In genomic region chr15:10236812-10237211, GRCm38 (mm10) we compare ENCODE assay signal across 22 mouse cellular contexts. TPM values are rescaled to one million over a fixed set of nuclear protein-coding genes. Genes with fewer than 3 reads are reported as not detected.
DNase-seq lines count a peak whose midpoint lies in the region; ATAC-seq and TF ChIP-seq lines count a peak whose summit lies in the region.
"Had no signal": no experiment of that assay in that cellular context is flagged by ENCODE, and none has a peak within 500 bp of the region (broad histone marks: within the 10 kb centered on the region; RNA-seq: fewer than 3 reads in every experiment).

No protein-coding gene starts in this region.

- H3K27me3 ChIP-seq in hindbrain, embryonic 14.5 days (ENCODE audit: control insufficient read depth, insufficient read depth, low read length) = no peaks in the 10 kb centered on the region
- no peaks in the 10 kb centered on the region for H3K27me3 ChIP-seq in hindbrain, embryonic 11.5 days (ENCODE audit: control insufficient read depth, insufficient read depth, low read length)
- no peaks in the 10 kb centered on the region for H3K27me3 ChIP-seq in lung, postnatal 0 days (replicated peaks; ENCODE audit: insufficient read depth, low read length)
- H3K27me3 ChIP-seq: embryonic facial prominence, embryonic 15.5 days had no signal

- no peak overlapping the region for H3K4me3 ChIP-seq in hindbrain, embryonic 14.5 days (replicated peaks; ENCODE audit: low read length)
- H3K4me3 ChIP-seq in hindbrain, embryonic 11.5 days (ENCODE audit: low read depth, low read length) = no peak overlapping the region
- H3K4me3 ChIP-seq in lung, postnatal 0 days (ENCODE audit: low read depth, low read length) = no peak overlapping the region
- H3K4me3 ChIP-seq: embryonic facial prominence, embryonic 15.5 days; left cerebral cortex, adult 2 months had no signal

- H3K4me2 ChIP-seq in hindbrain, embryonic 14.5 days (replicated peaks) = no peak overlapping the region
- no peak overlapping the region for H3K4me2 ChIP-seq in hindbrain, embryonic 11.5 days (replicated peaks; ENCODE audit: low read depth, low read length)
- H3K4me2 ChIP-seq in lung, postnatal 0 days (replicated peaks; ENCODE audit: low read depth, low read length) = no peak overlapping the region
- H3K4me2 ChIP-seq: embryonic facial prominence, embryonic 15.5 days; heart, embryonic 11.5 days had no signal

- no peak for DNase-seq in hindbrain, embryonic 14.5 days (ENCODE audit: low spot score)
- DNase-seq in hindbrain, embryonic 11.5 days (ENCODE audit: low spot score) = no peak
- DNase-seq in CD4-positive, CD25-positive, alpha-beta regulatory T cell, adult 2 months (ENCODE audit: low read depth, low spot score) = peak; percentile 57
- DNase-seq in induced T-regulatory cell, adult 2 months (ENCODE audit: low read depth) = peak; percentile 21
- DNase-seq in thymus, postnatal 0 days (ENCODE audit: low spot score) = peak; percentile 80
- no peak for DNase-seq in ovary, adult 18-20 months (ENCODE audit: low spot score)
- DNase-seq in lung, postnatal 0 days (ENCODE audit: low spot score) = no peak
- no peak for DNase-seq in right cerebral cortex, postnatal 36 days (ENCODE audit: low spot score in 2 of 2)
- DNase-seq: adrenal gland, postnatal 14 days; cerebellum, adult 11-12 months; cerebellum, postnatal 36 days; kidney, postnatal 4 days; layer of hippocampus, adult 9-11 months; left cerebral cortex, postnatal 4 days; liver; lung, postnatal 14 days; right cerebral cortex, postnatal 25 days had no signal

- TF ChIP-seq CTCF in lung, postnatal 0 days (IDR thresholded peaks at IDR 0.05) = no peak

- no peaks in the 10 kb centered on the region for H3K4me1 ChIP-seq in hindbrain, embryonic 14.5 days (replicated peaks; ENCODE audit: control insufficient read depth, insufficient read depth, low read length)
- no peaks in the 10 kb centered on the region for H3K4me1 ChIP-seq in hindbrain, embryonic 11.5 days (replicated peaks; ENCODE audit: control insufficient read depth, insufficient read depth, low read length)
- H3K4me1 ChIP-seq in lung, postnatal 0 days (ENCODE audit: insufficient read depth, low read depth, low read length) = no peaks in the 10 kb centered on the region
- H3K4me1 ChIP-seq: embryonic facial prominence, embryonic 15.5 days had no signal

- no peak overlapping the region for H3K27ac ChIP-seq in hindbrain, embryonic 14.5 days
- no peak overlapping the region for H3K27ac ChIP-seq in hindbrain, embryonic 11.5 days (ENCODE audit: low read depth, low read length)
- H3K27ac ChIP-seq in lung, postnatal 0 days (ENCODE audit: low read length) = no peak overlapping the region
- H3K27ac ChIP-seq: embryonic facial prominence, embryonic 15.5 days; left cerebral cortex, adult 2 months had no signal

- no peak overlapping the region for H3K9ac ChIP-seq in hindbrain, embryonic 14.5 days
- no peak overlapping the region for H3K9ac ChIP-seq in hindbrain, embryonic 11.5 days (ENCODE audit: low read depth, low read length)
- H3K9ac ChIP-seq in lung, postnatal 0 days (replicated peaks; ENCODE audit: low read depth) = no peak overlapping the region
- H3K9ac ChIP-seq: embryonic facial prominence, embryonic 15.5 days had no signal

- H3K36me3 ChIP-seq in hindbrain, embryonic 14.5 days (replicated peaks; ENCODE audit: control insufficient read depth, insufficient read depth) = no peaks in the 10 kb centered on the region
- no peaks in the 10 kb centered on the region for H3K36me3 ChIP-seq in hindbrain, embryonic 11.5 days (ENCODE audit: control insufficient read depth, insufficient read depth, low read length)
- H3K36me3 ChIP-seq in lung, postnatal 0 days (ENCODE audit: insufficient read depth, low read length) = no peaks in the 10 kb centered on the region
- H3K36me3 ChIP-seq: embryonic facial prominence, embryonic 15.5 days had no signal

- 93% methylated on average over 3 of the region's 3 CpGs for WGBS in hindbrain, embryonic 14.5 days
- WGBS in hindbrain, embryonic 11.5 days = 94% methylated on average over 3 of the region's 3 CpGs
- 64% methylated on average over 3 of the region's 3 CpGs for WGBS in lung, postnatal 0 days

- H3K9me3 ChIP-seq in hindbrain, embryonic 14.5 days (ENCODE audit: control insufficient read depth, low read length) = no peaks in the 10 kb centered on the region
- H3K9me3 ChIP-seq in hindbrain, embryonic 11.5 days (ENCODE audit: control insufficient read depth, low read length) = no peaks in the 10 kb centered on the region
- H3K9me3 ChIP-seq in lung, postnatal 0 days (ENCODE audit: low read length) = no peaks in the 10 kb centered on the region
- H3K9me3 ChIP-seq: embryonic facial prominence, embryonic 15.5 days had no signal

- TF ChIP-seq EP300 in lung, postnatal 0 days (IDR thresholded peaks at IDR 0.05) = no peak

- ATAC-seq in hindbrain, embryonic 14.5 days (ENCODE audit: low FRiP score) = 0 out of 2 replicates have a peak, but pooled peaks have one; percentile 8
- ATAC-seq in hindbrain, embryonic 11.5 days (ENCODE audit: low FRiP score) = no peak
- no peak for ATAC-seq in lung, postnatal 0 days
- ATAC-seq: forebrain, embryonic 16.5 days; hindbrain, embryonic 16.5 days had no signal

RNA-seq across cellular contexts. Expression of gene Prlr, which starts 59.8 kb away (rescaled TPM):
- polyA plus RNA-seq in hindbrain, embryonic 14.5 days (2014; fragmentation: Nextera tagmentation; extraction: Ambion mirVana) = 1.8 and 1.9 TPM in 2 replicates
- polyA plus RNA-seq in hindbrain, embryonic 11.5 days (2014; fragmentation: Nextera tagmentation; extraction: Ambion mirVana) = 0.09 and 0.20 TPM in 2 replicates
- polyA plus RNA-seq in thymus, postnatal 0 days (2015; fragmentation: Nextera tagmentation; extraction: Ambion mirVana) = 0.37 and 0.62 TPM in 2 replicates
- polyA plus RNA-seq in lung, postnatal 0 days (2015; fragmentation: Nextera tagmentation; extraction: Ambion mirVana) = 0.45 and 0.61 TPM in 2 replicates

Comparison
In these comparisons a context has a peak if more than half of its experiments do, and no peak if none do; other contexts are left out.
1. DNase-seq: peak in CD4-positive, CD25-positive, alpha-beta regulatory T cell, adult 2 months (single experiment), induced T-regulatory cell, adult 2 months (single experiment) and thymus, postnatal 0 days (single experiment); none in hindbrain, embryonic 14.5 days (single experiment), hindbrain, embryonic 11.5 days (single experiment), ovary, adult 18-20 months (single experiment), lung, postnatal 0 days (single experiment) and right cerebral cortex, postnatal 36 days (0 of 2).